Mouse (Mus musculus) CH12.LX (cell line): ENCODE measurements around the gene Slc12a5. TPM values are rescaled to one million over a fixed set of nuclear protein-coding genes. Genes with fewer than 3 reads are reported as not detected.

Experiments
- DNase-seq: peaks from one replicate; pipeline ENCODE4 v3.0.0-alpha.2; 2013; ENCODE audit errors: extremely low read depth
- H3K27ac ChIP-seq: 2 replicates; pipeline ENCODE4 v1.5.1; 2012; ENCODE audit warnings: low read depth, mild to moderate bottlenecking, control low read depth, moderate library complexity; ENCODE audit not compliant: insufficient read depth
- H3K27me3 ChIP-seq: replicated peaks from 2 replicates; pipeline ENCODE3; 2012; ENCODE audit warnings: inconsistent platforms
- H3K36me3 ChIP-seq, 2 experiments: replicated peaks in 1 of 2; 2 replicates each; pipeline versions ENCODE3 to v1.6.1; 2012; ENCODE audit warnings: inconsistent platforms in 1 of 2, low read length in 1 of 2, mild to moderate bottlenecking in 1 of 2, mixed read lengths in 1 of 2, moderate library complexity in 1 of 2; ENCODE audit not compliant: control insufficient read depth in 1 of 2, insufficient read depth in 1 of 2
- H3K4me1 ChIP-seq, 2 experiments: 2 replicates each; pipeline ENCODE4 v1.6.1; 2012; ENCODE audit warnings: inconsistent platforms in 1 of 2, moderate library complexity in 1 of 2; ENCODE audit not compliant: insufficient read depth in 2 of 2, control insufficient read depth in 1 of 2
- H3K4me2 ChIP-seq: 2 replicates; pipeline ENCODE4 v1.6.1; 2012; ENCODE audit warnings: low read depth, mild to moderate bottlenecking, control low read depth; ENCODE audit not compliant: poor library complexity, insufficient read depth, severe bottlenecking
- H3K4me3 ChIP-seq, 3 experiments: fragments of 150-350 bp in 1 of 3; sonication (generic) in 1 of 3; replicated peaks in 1 of 3; 2 replicates each; pipeline versions ENCODE3 to v1.5.1; 2011 to 2012; ENCODE audit warnings: low read depth in 2 of 3, low read length in 2 of 3, mild to moderate bottlenecking in 2 of 3, moderate library complexity in 2 of 3, control low read depth in 1 of 3, improper control_type of control experiment in 1 of 3, inconsistent platforms in 1 of 3, mixed read lengths in 1 of 3; ENCODE audit not compliant: poor library complexity in 1 of 3
- H3K79me2 ChIP-seq: replicated peaks from 2 replicates; pipeline ENCODE4 v1.6.1; 2012; ENCODE audit warnings: mild to moderate bottlenecking, moderate library complexity; ENCODE audit not compliant: control insufficient read depth, poor library complexity, insufficient read depth, severe bottlenecking; ENCODE audit errors: extremely low read depth
- H3K9ac ChIP-seq: 2 replicates; pipeline ENCODE4 v1.6.1; 2012; ENCODE audit warnings: low read depth, mild to moderate bottlenecking, control low read depth, moderate library complexity; ENCODE audit not compliant: insufficient read depth
- H3K9me3 ChIP-seq: replicated peaks from 2 replicates; pipeline ENCODE3; 2012; ENCODE audit warnings: low read length, inconsistent platforms, mixed read lengths
- BHLHE40 ChIP-seq: IDR thresholded peaks from 2 replicates; pipeline ENCODE4 v1.6.1; 2011; ENCODE audit warnings: mild to moderate bottlenecking, low read depth, low read length, improper control_type of control experiment
- ELF1 ChIP-seq: IDR thresholded peaks from 2 replicates; pipeline ENCODE4 v1.6.1; 2014; ENCODE audit warnings: low read depth, mild to moderate bottlenecking, inconsistent platforms, low read length, improper control_type of control experiment
- ETS1 ChIP-seq: conservative IDR thresholded peaks from 2 replicates; pipeline ENCODE4 v1.6.1; 2012; ENCODE audit warnings: low read depth, mild to moderate bottlenecking, inconsistent platforms, low read length, improper control_type of control experiment, moderate library complexity
- HCFC1 ChIP-seq: IDR thresholded peaks from 2 replicates; pipeline ENCODE4 v1.6.1; 2012; ENCODE audit warnings: low read depth, mild to moderate bottlenecking, inconsistent platforms, low read length, improper control_type of control experiment
- IRF4 ChIP-seq: IDR thresholded peaks from 2 replicates; pipeline ENCODE4 v1.6.1; 2014; ENCODE audit warnings: low read depth, mild to moderate bottlenecking, inconsistent platforms, low read length, improper control_type of control experiment
- JUN ChIP-seq: IDR thresholded peaks from 2 replicates; pipeline ENCODE4 v1.6.1; 2011; ENCODE audit warnings: low read depth, mild to moderate bottlenecking, low read length, improper control_type of control experiment, moderate library complexity; ENCODE audit not compliant: insufficient read depth
- JUND ChIP-seq: conservative IDR thresholded peaks from 2 replicates; pipeline ENCODE4 v1.6.1; 2011; ENCODE audit warnings: low read depth, low read length, improper control_type of control experiment
- KAT2A ChIP-seq: IDR thresholded peaks from 2 replicates; pipeline ENCODE4 v1.6.1; 2012; ENCODE audit warnings: low read length, improper control_type of control experiment, inconsistent platforms; ENCODE audit not compliant: insufficient replicate concordance
- MAX ChIP-seq: IDR thresholded peaks from 2 replicates; pipeline ENCODE4 v1.6.1; 2011; ENCODE audit warnings: low read length, improper control_type of control experiment
- MAZ ChIP-seq: IDR thresholded peaks from 2 replicates; pipeline ENCODE4 v1.6.1; 2012; ENCODE audit warnings: low read depth, mild to moderate bottlenecking, inconsistent platforms, low read length, improper control_type of control experiment, moderate library complexity
- MEF2A ChIP-seq: IDR thresholded peaks from 2 replicates; pipeline ENCODE4 v1.6.1; 2014; ENCODE audit warnings: low read depth, mild to moderate bottlenecking, inconsistent platforms, low read length, improper control_type of control experiment, borderline replicate concordance
- MXI1 ChIP-seq: IDR thresholded peaks from 2 replicates; pipeline ENCODE4 v1.6.1; 2011; ENCODE audit warnings: mild to moderate bottlenecking, low read depth, low read length, improper control_type of control experiment
- MYC ChIP-seq: IDR thresholded peaks from 2 replicates; pipeline ENCODE4 v1.6.1; 2011; ENCODE audit warnings: low read depth, mild to moderate bottlenecking, improper control_type of control experiment, low read length
- NRF1 ChIP-seq: IDR thresholded peaks from 2 replicates; pipeline ENCODE4 v1.6.1; 2014; ENCODE audit warnings: low read depth, mild to moderate bottlenecking, inconsistent platforms, low read length, improper control_type of control experiment, moderate library complexity
- PAX5 ChIP-seq: IDR thresholded peaks from 2 replicates; pipeline ENCODE4 v1.6.1; 2012; ENCODE audit warnings: low read length, inconsistent platforms, mixed read lengths
- POLR2A ChIP-seq: IDR thresholded peaks from 2 replicates; pipeline ENCODE4 v1.6.1; 2011; ENCODE audit warnings: low read depth, mild to moderate bottlenecking, improper control_type of control experiment, low read length
- SMC3 ChIP-seq: IDR thresholded peaks from 2 replicates; pipeline ENCODE4 v1.6.1; 2011; ENCODE audit warnings: low read depth, low read length, improper control_type of control experiment
- TBP ChIP-seq: conservative IDR thresholded peaks from 2 replicates; pipeline ENCODE4 v1.6.1; 2011; ENCODE audit warnings: low read depth, low read length, improper control_type of control experiment
- TCF12 ChIP-seq: IDR thresholded peaks from 2 replicates; pipeline ENCODE4 v1.6.1; 2014; ENCODE audit warnings: low read depth, mild to moderate bottlenecking, inconsistent platforms, low read length, improper control_type of control experiment
- USF2 ChIP-seq: conservative IDR thresholded peaks from 2 replicates; pipeline ENCODE4 v1.6.1; 2011; ENCODE audit warnings: low read depth, low read length, improper control_type of control experiment
- ZC3H11A ChIP-seq: IDR thresholded peaks from 2 replicates; pipeline ENCODE4 v1.6.1; 2012; ENCODE audit warnings: low read depth, mild to moderate bottlenecking, inconsistent platforms, low read length, improper control_type of control experiment
- ZKSCAN1 ChIP-seq: IDR thresholded peaks from 2 replicates; pipeline ENCODE4 v1.6.1; 2012; ENCODE audit warnings: low read depth, inconsistent platforms, low read length, improper control_type of control experiment, borderline replicate concordance
- ZMIZ1 ChIP-seq: IDR thresholded peaks from 2 replicates; pipeline ENCODE4 v1.6.1; 2012; ENCODE audit warnings: low read depth, mild to moderate bottlenecking, inconsistent platforms, low read length, improper control_type of control experiment
- dilution Hi-C: fragments of 300-500 bp; cut with MboI; formaldehyde crosslinking; loops from 2 replicates; pipeline ENCODE4 v1.14.3; 2020; ENCODE audit warnings: low sequenced_read_pairs; ENCODE audit not compliant: extremely low pct_unique_long_range_greater_than_20kb, extremely low pct_ligation_motif_present
- in situ Hi-C: fragments of 300-500 bp; cut with MboI; formaldehyde crosslinking; loops from 3 replicates; pipeline ENCODE4 v1.14.3; 2019; ENCODE audit warnings: low sequenced_read_pairs, low pct_ligation_motif_present, low pct_unique_long_range_greater_than_20kb, mixed read lengths
- polyA plus RNA-seq: library from polyadenylated mRNA; unstranded; fragments of >175 nt; gene quantifications from 2 replicates; pipeline ENCODE4 v1.2.1, GENCODE M21; 2012; ENCODE audit warnings: low read depth; ENCODE audit not compliant: insufficient read length
- total RNA-seq, 2 experiments: library from RNA; depleted of rRNA; stranded (reverse); fragments of 300-350 nt in 1 of 2; fragments of >200 nt in 1 of 2; gene quantifications; 2 replicates each; pipeline ENCODE4 v1.2.3; 2012 to 2014

Slc12a5 gene
- total and polyA plus RNA-seq, 3 experiments = 0.05 to 0.83 (median 0.30) TPM

DNA sequence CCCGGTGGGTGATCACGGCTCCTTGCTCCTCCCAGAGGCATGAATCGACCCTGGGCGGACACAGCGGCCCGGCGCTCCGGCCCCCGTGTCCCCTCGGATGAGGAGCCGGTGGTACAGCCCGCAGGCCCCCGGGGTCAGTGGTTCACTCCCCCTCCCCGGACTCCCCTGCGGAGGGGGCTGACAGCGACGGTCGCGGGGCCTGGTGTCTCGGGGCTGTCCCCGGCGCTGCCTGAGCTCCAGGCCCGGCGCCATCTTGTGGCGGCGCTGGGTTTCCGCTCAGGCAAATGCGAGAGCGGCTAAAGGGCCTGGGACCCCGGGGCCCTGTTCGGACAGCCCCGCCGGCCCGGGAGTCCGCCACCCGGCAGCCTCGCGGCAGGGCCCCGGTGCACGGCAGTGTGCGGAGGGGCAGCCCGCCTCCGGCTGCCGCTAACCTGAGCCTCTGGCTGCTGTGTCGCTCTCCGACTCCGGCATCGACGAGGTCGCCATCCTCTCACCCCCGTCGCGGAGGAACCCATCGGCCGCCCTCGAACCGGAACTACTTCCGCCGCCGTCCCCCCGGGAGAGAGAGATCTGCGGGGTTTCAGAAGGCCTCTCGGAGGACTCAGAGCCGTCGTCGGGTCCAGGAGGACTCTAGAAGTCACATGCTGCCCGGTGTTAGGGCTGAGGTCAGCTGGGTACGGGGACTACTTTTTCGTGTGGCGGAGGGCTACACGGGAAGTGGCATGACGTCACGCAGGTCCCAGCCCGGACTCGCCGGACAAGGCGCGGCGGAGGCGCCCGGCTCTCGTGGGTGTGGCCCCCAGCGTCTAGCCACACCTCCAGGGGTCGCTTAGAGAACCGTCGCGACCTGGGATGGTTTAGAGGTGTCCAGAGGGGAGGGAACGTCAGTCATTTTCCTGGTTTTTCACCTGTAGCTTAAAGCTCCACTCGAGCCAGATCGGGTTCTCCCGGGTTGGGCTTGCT, 49.2 kb upstream of the Slc12a5 start, which contains the start of gene Zfp335 (continued):
- TF ChIP-seq JUN (peak; percentile 59), ELF1 (peak; percentile 89), USF2 (no peak), TBP (peak; percentile 63; the same call in 1 of the 2 replicates), ZKSCAN1 (peak; percentile 40; the same call in 1 of the 2 replicates), SMC3 (no peak; the same call in 1 of the 2 replicates), ZC3H11A (no peak), BHLHE40 (peak; percentile 53), POLR2A (peak; percentile 90), HCFC1 (peak; percentile 79), TCF12 (peak; percentile 73), KAT2A (peak; percentile 98), ZMIZ1 (peak; percentile 74), MXI1 (peak; percentile 57; the same call in 1 of the 2 replicates)

DNA sequence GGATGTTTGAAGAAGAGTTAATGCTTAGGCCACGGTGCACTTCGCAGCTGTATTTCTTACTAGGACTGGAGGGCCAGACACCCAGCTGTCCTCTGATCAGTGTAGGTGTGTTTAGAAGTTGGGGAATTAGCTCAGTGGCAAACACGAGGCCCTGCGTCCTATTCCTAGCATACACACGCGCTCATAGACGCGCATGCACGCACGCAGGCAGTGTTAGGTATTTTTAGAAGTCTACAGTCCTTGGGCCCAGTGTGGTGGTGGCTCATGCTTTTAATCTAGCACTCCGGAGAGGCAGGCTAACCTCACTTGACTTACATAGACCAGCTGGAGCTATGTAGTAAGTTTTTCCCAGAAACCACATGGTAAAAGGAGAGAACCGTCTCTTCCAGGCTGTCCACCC, 48.5 kb upstream of the Slc12a5 start:
- DNase-seq = peak; percentile 71
- no peaks in the 10 kb centered on the region for H3K27me3 ChIP-seq

More for the DNA sequence above, 48.5 kb upstream of the Slc12a5 start:
- peak overlapping the region; percentile 64 for H3K27ac ChIP-seq
- TF ChIP-seq PAX5 = no peak
- peak; percentile 74; the same call in 1 of the 2 replicates for TF ChIP-seq MEF2A
- TF ChIP-seq TCF12 = no peak
- TF ChIP-seq POLR2A = peak; percentile 36
- TF ChIP-seq USF2 = peak; percentile 2; the same call in 1 of the 2 replicates
- no peak for TF ChIP-seq JUND
- TF ChIP-seq MAZ = no peak
- TF ChIP-seq MAX = peak; percentile 63
- peak; percentile 67 for TF ChIP-seq NRF1
- no peak for TF ChIP-seq ZKSCAN1
- TF ChIP-seq TBP = peak; percentile 6; the same call in 1 of the 2 replicates
- TF ChIP-seq IRF4 = no peak
- TF ChIP-seq MYC = peak; percentile 82
- 0 out of 2 replicates have a peak, but pooled peaks have one; percentile 32 for TF ChIP-seq BHLHE40
- no peak for TF ChIP-seq SMC3
- peak; percentile 20; the same call in 1 of the 2 replicates for TF ChIP-seq ETS1
- TF ChIP-seq MXI1 = peak; percentile 65
- H3K4me3 ChIP-seq = peak overlapping the region; percentile 87 to 99 (median 90)
- H3K79me2 ChIP-seq = peaks cover 10% of the 10 kb centered on the region
- in situ Hi-C loops = no loop called here
- H3K4me2 ChIP-seq = peak overlapping the region; percentile 41
- H3K9me3 ChIP-seq = peaks cover 10% of the 10 kb centered on the region
- H3K4me1 ChIP-seq = peaks cover 12 to 40% of the 10 kb centered on the region in 2 experiments
- peaks cover 21 to 28% of the 10 kb centered on the region in 2 experiments for H3K36me3 ChIP-seq
- dilution Hi-C loops = no loop called here
- H3K9ac ChIP-seq = peak overlapping the region; percentile 90
